Mouse (Mus musculus): ENCODE measurements at regions not wholly inside any gene's neighbourhood (a gene's known extent, or its start where the extent isn't known, plus 50 kb on each side); places are given as distances from the start of the nearest gene placed in this dataset.

DNA sequence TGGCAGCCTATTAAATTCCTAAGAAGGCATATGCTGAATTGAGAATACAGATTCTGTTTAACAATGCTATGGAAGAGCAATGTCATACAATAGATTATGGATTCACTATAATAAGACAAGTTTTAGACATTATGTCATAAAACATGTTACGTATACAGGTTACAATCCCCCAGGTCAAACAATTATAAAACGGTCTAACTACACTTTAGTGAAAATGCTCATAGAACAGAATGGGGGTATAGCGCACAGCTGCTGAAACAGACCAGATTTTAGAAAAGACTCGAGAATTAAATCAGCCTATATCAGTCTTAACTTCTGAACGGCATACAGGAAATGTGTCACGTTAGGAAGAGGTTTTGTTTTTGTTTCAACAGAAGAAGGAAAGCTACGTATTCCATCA lies 660.5 kb upstream of the Sel1l start:
- no peak for DNase-seq

DNA sequence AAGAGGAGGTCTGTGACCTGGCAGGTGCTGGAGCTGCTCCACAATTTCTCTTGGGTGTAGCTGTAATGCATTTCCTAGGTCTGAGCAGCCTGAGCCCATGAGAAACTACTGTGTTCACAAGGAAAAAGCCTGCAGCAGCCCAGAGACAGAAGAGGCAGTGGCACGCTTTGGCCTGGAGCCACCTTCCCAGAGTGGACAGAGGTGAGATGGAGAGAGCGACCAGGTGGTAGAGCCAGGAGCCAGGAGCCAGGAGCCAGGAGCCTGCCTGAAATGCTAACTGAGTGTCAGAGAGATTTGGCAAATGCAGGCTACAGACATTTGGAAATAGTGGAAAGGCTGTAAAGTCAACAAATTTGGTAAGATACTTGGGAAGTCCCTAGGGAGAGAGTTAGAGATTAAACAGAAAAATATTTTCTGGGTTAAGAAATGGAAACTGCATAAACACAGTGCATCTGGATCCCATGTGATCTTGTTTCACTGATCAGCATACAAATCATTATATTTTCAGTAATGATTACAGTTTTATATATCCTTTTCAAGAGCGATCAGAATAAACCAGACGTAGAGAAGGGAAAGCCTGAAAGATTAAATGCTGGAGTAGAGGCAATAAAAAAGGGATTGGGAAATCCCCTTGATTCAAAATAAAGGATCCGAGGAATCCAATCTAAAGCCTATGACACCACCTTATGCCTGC lies 660.0 kb upstream of the Sel1l start:
- no peak for DNase-seq

DNA sequence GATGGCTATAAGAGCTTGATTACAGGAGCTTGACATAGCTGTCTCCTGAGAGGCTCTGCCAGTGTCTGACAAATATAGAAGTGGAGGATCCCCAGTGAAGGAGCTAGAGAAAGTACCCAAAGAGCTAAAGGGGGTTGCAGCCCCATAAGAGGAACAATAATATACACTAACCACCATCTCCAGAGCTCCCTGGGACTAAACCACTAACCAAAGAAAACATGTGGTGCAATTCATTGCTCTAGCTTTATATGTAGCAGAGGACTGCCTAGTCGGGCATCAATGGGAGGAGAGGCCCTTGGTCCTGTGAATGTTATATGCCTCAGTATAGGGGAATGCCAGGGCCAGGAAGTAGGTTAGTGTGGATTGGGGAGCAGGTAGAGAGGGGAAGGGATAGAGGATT lies 635.0 kb upstream of the Sel1l start:
- no peak for DNase-seq

DNA sequence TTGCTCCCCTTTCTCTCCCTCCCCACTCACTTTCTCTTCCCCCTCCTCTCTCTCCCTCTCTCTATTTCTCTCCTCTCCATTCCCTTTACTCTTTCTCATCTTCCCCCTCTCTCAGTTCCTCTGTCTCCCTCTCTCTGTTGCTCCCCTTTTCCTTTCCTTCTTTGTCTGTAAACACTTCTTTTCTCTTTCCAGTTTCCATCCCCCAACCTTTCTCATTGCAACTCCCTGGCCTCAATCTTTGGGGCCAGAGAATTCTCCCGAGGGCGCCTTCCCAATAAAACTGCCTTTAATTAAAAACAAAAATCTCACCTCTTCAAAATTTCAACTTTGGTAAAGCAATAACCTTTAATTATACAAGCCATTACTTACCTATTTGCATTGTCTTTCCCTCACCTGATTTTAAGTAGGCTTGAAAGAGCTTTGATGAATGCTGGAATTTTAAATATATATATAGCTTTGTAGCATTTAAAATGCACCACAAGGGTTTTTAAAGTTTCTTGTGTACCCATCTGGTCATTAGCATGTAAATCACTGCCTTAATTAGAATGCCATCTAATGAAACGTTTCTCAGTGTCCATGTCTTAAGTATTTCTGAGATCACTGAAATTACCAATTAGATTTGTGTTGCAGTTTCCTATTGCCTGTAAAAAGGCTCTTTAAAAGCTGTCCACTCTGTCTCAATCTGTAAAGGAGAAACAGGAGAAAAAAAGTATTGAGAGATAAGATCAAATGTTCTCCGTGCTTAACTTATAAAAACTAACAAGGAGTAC lies 625.5 kb upstream of the Sel1l start:
- no peak for DNase-seq

DNA sequence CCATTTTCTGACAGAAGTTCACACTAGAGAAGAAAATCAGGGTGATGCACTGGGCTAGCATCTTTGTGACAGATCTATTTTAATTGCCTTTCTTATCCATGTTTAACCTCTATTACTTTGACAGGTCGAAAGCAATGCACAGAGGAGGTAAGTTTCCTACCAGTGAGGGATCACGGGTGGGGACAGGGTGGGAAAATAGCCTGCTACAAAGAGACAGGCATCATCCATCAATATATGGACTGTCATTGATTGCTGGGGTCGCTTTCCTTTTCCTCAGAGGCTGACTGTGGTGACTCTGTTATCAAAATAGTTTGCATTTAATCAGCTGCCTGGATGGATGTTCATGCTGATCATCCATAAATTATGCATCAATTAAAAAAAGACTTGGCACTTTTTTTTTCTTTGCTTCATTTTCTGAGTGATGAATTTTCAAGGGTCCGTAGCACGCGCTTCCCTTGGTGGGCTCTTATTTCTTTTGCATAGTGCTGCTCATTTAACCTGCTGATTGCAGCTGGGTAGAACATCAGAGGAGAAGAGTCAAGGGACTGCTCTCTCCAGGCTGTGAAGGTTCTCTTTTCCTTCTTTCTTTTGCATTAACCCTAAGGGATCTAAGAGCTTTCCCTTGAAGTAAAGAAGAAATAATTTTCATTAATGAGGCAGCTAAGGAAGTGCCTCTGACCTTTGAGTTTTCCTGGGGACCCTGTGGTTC lies 602.3 kb upstream of the Sel1l start:
- no peak for DNase-seq

DNA sequence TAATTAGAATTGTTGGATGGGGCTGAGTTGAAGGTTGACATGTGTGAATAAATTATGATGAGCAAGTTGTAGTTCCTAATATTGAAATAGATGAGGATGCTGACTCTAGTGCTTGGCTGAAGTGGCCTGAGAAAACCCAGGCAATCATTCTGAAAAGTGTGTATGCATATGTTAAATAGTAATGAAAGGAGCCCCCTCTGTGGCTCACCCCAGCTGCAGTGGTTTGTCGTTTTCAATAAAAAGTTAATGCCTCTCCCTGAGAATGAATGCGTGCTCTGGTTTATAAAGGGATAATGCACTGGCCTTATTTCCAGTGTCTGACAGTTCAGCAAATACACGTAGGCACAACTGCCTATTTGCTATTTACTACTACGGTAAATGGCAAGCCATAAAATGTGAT lies 569.5 kb upstream of the Sel1l start:
- DNase-seq = no peak

DNA sequence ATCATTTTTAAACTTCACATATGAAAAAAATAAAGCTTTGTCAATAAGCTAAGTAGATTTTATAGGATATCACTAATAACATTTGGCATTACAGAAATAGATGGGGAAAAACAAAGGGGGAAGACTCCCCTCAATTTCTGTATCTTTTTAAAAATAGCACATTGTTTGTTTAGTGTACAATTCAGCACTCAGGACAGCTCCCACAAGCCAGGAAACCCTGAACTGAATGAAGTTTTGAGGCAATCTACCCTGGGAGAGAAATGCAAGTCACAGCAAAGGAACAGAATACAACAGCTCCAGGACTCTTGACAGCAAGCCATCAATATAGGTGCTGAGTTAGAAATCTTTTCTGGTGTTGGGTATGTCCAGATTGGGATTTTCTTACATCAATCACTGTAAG lies 556.5 kb upstream of the Sel1l start:
- no peak for DNase-seq

DNA sequence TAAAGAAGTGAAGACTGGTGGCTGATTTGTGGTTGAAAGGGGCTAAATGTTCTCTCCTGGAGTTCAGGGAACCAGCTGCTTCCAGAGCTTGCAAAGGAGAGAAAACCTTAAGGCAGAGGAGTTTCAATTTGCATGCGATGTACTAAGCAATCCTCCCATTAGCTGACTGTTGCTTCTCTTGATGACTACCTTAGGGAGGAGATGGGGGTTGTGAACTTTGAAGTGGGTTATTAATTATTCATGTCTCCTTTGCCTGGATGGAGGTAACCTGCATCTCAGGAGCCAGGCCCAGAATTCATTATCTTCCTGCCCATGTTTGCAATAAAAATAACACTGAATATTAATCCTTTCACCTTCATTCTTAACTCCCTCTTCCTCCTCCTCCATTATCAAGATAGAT lies 552.0 kb upstream of the Sel1l start:
- DNase-seq = no peak

DNA sequence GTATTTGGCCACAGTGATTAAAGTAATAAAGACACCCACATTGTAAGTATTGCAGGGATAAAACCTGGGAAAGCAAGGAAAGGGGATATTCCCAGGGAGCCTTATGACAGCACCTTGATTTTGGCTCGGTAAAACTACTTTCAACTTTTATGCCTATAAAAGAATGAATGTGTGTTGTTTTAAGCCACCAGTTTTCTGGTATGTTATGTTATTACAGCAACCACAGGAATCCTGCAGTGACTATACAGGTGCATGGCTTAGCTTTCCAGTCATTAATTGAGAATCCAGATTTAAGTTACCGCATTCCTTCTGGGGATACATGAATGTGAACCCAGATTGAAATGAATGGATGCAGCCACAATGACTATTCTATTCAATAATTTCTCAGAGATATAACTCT lies 537.2 kb upstream of the Sel1l start:
- DNase-seq = no peak

DNA sequence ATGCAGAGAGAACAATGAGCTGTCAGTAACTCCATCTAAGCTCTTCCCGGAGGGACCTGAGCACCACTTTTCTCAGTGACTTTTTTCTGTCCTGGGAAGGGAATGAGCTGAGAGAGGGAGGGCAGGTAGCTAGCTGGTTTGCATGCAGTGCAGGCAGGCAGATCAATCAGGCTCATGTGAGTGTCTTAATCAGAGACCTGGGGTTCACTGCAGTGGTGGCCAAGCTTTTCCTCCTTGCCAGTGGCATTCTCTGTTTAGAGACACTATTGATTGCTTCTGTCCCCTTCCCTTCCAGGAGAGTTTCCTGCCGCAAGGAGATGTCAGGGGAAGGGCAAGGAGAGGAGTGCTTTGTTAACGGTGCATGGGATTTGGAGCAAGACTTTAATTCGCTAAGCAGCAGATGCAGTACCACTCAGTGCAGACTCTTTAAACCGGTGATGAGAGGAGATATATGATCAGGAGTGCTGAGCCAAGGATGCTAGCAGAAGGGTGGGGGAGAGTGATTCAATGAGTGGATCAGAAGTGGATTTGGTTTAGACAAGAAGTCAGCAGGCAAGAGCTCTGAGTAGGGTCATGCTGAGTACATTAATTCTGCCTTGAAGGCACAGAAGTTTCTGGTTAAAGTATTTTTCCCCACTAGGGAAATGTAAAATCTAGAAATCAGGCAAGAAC lies 535.4 kb upstream of the Sel1l start:
- DNase-seq = no peak

DNA sequence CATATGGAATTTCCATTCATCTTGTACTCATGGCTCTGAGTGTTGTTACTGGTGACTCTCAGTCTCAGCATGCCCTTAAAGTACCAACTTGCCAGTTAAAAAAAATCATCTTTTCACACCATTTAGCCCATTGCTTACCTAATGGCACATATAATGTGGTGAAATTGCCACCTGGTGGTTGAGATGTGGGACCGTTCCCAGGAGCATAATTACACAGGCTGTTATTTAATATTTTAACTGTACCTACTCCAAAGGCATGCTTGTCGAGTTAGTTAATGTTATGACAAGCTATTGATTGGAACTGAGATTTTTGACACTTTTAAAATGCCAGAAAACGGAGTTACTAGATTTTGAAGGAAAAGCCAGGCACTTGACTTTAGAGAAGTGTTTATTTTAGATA lies 530.2 kb upstream of the Sel1l start:
- peak; percentile 13 for DNase-seq

DNA sequence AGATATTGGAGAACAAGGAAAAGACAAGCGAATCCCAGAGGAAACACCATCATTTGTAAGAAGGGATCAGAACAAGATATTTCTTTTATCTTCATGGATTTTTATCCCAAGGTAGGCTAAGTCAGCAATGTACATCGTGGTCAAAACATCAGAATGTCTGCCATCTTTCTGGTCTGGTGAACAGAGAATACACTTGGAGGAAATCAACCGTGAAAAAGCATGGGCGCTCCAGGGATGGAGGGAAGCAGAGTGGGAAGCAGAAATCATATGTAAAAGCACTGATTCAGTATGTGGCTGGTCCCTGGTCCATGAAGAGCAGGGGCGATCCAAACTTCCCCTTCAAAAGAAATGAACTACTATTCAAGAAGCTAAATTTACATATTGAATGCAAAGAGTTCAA lies 517.0 kb upstream of the Sel1l start:
- no peak for DNase-seq

DNA sequence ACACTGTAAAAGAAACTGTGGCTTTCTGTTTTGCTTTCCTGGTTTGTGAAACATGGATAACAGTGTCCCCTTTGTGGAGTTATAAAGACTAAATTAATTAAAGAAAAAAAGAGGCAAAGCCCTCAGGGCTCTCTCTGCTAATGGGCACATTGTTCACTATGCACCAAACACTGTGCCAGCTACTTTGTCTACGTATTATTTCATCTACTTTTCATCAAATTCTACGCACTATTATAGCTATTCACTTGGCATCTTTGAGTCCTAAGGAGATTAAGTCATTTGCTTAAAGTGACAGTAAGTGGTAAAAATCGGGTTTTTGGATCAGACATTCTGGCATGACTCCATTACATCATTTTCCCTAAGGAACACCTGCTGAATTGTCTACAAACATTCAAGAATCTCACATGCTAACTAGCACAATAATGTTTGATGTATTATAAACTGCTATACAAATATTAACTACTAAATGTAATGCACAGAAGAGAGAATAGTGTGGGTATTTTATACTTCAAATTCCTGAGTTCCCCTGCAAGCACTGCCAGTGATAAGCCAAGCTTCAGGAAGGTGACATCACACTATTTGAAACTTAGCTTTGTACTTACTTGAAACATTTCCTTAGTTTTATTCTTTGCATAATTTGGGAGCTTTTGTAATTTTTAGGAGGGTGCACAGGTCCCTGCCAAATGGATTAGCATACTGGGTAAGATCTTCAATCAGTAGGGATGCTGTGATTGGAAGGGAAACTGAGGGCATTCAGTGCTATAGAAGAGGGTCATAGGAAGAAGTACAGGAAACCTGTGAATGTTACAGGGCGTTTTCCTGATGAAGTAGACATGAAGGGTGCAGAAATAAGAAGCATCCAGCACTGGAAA lies 504.7 kb upstream of the Sel1l start:
- DNase-seq = no peak

DNA sequence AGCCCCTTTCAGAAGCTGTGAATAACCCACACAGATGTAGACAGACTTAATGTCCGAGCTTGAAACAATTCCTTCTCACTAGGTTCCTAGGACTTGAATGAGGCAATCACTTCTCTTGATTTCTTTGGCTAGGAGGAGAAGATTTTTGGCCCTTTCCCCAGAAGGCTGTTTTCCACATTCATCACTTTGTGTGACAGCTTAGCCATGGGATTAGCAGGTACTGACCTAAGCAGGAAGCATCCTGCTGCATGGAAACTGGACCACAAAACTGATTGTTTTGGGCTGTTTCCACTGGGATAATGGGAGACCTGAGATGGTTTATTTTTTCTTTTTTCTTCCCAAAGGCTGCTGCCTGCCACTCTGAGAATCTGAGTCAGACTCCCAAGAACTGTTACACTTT lies 469.3 kb upstream of the Sel1l start:
- DNase-seq = no peak

DNA sequence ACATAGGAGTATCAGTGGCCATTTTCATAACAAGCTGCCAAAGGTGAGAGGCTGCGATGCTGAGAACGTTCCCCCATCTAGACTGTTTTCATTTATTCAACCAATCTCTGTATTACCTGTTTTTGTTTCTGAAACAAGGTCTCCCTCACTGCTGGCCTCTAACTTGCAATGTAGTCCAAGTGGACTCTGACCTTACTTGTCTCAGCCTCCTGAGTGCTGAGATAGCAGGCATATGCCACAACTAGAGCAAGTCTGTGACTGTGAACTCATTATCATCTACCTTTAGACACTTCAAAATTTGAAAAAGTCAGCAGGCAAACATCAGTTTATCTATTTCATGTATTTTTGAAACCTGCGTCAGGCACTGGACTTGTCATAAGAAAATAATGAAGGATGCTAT lies 468.7 kb upstream of the Sel1l start:
- DNase-seq = no peak

DNA sequence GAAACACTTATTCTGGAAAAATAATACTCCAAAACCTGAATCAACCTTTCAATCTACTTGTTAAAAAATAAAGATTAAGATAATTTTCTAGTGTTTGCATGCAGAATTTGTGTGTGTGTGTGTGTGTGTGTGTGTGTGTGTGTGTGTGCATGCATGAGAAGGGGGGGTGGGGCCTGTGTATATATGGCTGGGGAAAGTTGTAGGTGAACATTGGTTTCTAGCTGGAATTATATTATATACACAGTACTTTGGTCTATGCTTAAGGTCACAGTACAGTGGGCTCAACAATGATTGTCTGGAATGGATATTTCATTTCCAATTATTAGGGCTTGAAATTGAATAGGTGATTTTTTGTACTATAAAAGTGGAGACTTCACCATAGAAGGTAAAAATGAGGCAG lies 467.3 kb upstream of the Sel1l start:
- no peak for DNase-seq

DNA sequence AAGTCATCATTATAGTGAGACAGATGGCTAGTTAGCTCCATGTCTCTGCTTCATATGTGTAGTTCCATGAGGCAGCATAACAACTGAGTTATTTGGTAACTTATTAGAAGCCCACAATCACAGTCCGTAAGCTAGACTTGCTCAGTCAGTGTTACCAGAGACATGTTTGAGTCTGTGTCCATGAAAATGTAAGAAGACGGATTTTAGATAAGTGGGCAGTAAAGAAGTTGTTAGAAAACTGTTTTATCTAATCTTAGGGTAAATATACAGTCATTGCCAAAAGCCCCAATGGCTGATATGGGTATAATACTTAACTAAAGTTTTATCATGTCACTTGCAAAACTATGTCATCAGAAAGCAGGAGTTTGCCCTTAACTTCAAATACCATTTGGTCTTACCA lies 466.9 kb upstream of the Sel1l start:
- DNase-seq = no peak

DNA sequence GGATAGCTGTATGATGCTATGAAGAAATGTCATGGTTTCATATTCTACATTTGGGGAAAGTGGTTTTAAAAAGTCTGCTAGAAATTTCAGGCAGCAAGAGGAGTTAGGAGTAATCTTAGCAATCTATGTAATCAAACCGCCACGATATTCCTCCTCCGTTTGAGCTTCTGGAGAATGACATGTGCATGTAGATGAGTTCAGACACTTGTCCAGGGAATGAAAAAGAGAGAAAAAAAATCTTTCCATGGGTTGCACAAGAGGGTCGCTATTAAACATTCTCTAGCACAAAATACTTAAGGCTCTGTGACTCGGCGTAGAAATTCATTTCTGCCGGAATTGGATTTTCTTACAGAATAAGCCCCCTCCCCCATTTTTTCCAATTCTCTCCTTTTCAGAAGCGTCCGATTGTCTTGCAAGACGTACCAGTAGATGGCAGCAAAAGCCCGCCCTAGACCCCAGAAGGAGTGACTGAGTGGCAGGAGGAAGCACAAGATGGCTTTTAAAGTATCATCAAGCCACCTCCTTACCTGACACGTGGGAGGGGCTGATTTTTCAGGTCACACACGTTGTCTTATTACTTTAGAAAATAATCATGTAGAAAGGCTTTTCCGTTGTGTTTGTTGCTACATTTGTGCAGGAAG lies 454.1 kb upstream of the Sel1l start:
- DNase-seq = peak; percentile 52

DNA sequence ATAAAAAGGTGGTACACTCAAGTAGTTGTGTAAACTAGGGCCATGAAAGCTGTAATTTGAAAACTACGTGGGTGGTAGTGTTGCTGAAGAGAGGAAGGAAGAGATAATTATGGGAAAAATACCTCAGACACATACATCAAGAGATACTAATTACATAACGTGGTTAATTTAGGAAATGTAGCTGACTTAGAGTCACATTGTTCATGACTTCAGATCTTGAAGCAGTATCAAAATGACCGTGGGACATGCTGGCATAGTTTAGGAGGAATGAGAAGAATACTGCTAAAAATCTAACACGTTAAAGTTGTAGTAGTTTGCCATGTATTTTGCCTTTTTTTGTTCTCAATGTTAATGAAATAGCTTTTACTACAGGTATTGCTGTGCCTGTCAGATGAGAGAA lies 445.9 kb upstream of the Sel1l start:
- no peak for DNase-seq

DNA sequence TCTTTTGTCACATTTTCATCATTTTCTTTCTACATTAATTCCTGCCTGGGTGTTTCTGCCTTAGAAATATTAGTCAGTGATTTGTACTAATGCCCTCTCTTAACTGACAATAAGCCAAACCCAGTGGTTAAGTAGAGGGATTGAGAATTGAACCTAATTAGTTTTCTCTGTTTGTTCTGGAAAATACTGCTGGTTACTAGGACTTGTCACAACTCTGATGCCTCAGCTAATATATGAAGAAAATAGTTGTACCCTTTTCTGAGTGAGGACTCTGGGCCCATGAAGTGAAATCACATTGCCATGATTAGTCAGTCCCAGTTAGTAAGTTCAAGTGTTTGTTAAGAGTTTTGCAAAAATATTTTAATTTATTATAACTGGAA lies 444.4 kb upstream of the Sel1l start:
- DNase-seq = no peak

DNA sequence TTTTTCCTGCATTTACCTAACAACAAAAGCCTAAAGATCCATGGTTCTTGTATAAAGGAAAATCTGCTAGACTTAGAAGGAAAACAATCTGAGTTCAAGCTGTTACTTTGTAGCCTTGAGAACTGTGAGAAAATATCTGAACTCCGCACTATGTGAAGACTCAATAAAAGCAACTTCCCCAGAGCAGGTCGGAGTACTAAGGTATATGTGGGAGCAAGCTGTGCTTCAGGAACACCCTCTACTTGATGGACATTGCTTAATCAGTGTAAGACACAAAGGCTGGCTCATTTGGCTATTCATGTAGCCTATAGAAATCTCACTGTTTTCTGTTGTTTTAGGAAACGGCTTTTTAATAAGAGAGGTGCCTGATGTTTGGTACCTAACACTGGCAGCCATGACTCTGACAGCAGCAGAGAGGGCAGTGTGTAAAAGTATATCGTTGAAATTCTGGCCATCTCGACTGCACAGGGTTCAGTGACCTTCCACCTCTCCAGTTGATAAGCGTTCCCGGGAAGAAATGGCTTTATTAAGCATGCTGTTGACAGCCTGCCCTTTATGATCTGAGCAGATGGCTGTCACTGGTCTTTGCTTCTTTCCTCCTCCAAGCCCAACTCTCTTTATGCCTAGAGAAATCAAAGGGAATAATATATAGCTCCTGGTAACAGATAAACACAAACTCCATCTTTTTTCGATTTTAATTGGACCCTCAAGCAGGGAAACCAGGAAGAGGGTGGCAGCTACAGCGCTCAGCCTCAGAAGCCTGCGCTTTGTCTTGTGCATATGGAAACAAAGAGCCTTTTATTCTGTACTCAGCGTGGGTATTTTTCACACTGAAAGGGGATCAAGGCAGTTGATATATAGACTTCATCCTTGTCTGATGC lies 443.7 kb upstream of the Sel1l start:
- DNase-seq = no peak
